Mouse (Mus musculus) heart, embryonic 11.5 days (tissue): Measurements from ENCODE around the gene Cst6. TPM values are rescaled to one million over a fixed set of nuclear protein-coding genes. Genes with fewer than 3 reads are reported as not detected.

Experiments
- ATAC-seq: fragments of 200-750 bp; cut with Nextera tagmentation; replicated peaks from 2 replicates; pipeline ENCODE4 v1.8.0; 2017; ENCODE audit warnings: moderate library complexity; ENCODE audit not compliant: insufficient number of reproducible peaks, low FRiP score, low TSS enrichment
- H3K27ac ChIP-seq: fragments of 300-500 bp; sonication (generic); 2 replicates; pipeline ENCODE4 v1.5.1; 2014; ENCODE audit warnings: mild to moderate bottlenecking, low read depth, low read length
- H3K27me3 ChIP-seq: fragments of 300-500 bp; sonication (generic); 2 replicates; pipeline ENCODE4 v1.6.1; 2014; ENCODE audit warnings: mild to moderate bottlenecking, low read length, mixed read lengths; ENCODE audit not compliant: control insufficient read depth, insufficient read depth
- H3K36me3 ChIP-seq: fragments of 300-500 bp; sonication (generic); 2 replicates; pipeline ENCODE4 v1.6.1; 2014; ENCODE audit warnings: mild to moderate bottlenecking, low read length, moderate library complexity, mixed read lengths; ENCODE audit not compliant: control insufficient read depth, insufficient read depth
- H3K4me1 ChIP-seq: fragments of 300-500 bp; sonication (generic); 2 replicates; pipeline ENCODE4 v1.6.1; 2014; ENCODE audit warnings: low read length; ENCODE audit not compliant: control insufficient read depth, insufficient read depth
- H3K4me2 ChIP-seq: fragments of 300-500 bp; sonication (generic); 2 replicates; pipeline ENCODE4 v1.6.1; 2014; ENCODE audit warnings: mild to moderate bottlenecking, moderate library complexity
- H3K4me3 ChIP-seq: fragments of 300-500 bp; sonication (generic); 2 replicates; pipeline ENCODE4 v1.5.1; 2014; ENCODE audit warnings: low read depth, low read length
- H3K9ac ChIP-seq: fragments of 300-500 bp; sonication (generic); 2 replicates; pipeline ENCODE4 v1.6.1; 2014; ENCODE audit warnings: mild to moderate bottlenecking, low read depth, low read length, moderate library complexity
- H3K9me3 ChIP-seq: fragments of 300-500 bp; sonication (generic); replicated peaks from 2 replicates; pipeline ENCODE4 v1.6.1; 2016; ENCODE audit warnings: low read length; ENCODE audit not compliant: control insufficient read depth
- WGBS: fragments of 180-500 bp; shearing (Covaris S2); extraction: QIAGEN DNeasy Blood & Tissue Kit; methylation state at CpG from one replicate; pipeline ENCODE4 v1.1.7; 2014; ENCODE audit not compliant: insufficient replicate concordance; 5-methylcytosine and 5-hydroxymethylcytosine counted together
- polyA plus RNA-seq: library from polyadenylated mRNA; unstranded; fragments of >200 nt; fragmentation: Nextera tagmentation; extraction: Ambion mirVana; gene quantifications from 2 replicates; pipeline ENCODE4 v1.2.1, GENCODE M21; 2014

Cst6 gene
- polyA plus RNA-seq, 1 experiment from 2014 or later, result 0.60 TPM

DNA sequence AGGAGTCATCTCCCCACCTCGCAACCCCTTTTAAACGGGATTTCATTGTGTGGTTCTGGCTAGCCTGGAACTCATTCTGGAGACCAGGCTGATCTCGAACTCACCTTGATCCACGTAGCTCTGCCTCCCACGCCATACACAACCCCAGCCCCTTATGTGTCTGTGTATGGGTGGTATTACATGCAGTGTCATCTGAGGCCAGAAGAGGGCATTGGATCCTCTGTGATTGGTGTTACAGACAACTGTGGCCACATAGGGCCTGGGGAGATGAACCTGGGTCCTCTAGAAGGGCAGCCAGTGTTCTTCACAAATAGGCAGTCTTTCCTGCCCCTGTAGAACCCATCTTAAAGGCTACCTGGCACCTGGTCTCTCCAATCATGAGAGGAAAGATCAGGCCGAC, 43.1 kb downstream of the Cst6 start:
- ATAC-seq, result no peak
- no peak overlapping the region for H3K9ac ChIP-seq
- WGBS, result 72% methylated on average over 6 of the region's 6 CpGs
- no peaks in the 10 kb centered on the region; the same call in 1 of the 2 replicates for H3K36me3 ChIP-seq
- no peaks in the 10 kb centered on the region for H3K9me3 ChIP-seq
- 0 out of 2 replicates have a peak, but pooled peaks cover 3% of the 10 kb centered on the region for H3K4me1 ChIP-seq
- H3K27me3 ChIP-seq, result peaks cover 16% of the 10 kb centered on the region
- no peak overlapping the region for H3K27ac ChIP-seq
- H3K4me2 ChIP-seq, result no peak overlapping the region
- H3K4me3 ChIP-seq, result no peak overlapping the region

DNA sequence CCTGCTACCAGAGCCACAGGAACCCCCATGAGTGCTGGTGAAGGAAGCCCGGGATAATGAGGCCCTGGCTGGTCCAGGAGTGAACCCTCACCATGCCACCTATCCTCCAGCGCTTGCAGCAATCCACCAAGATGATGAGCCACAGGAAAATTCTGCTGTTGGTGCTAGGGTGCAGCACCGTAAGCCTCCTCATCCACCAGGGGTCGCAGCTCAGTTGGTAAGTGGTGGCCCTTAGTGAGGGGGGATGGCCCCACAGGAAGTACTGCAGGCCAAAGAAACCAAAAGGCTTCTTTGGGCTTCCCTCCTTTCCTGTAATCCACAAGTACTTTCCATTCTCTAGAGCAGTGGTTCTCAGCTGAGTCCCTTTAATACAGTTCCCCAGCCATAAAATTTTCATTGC, 46.9 kb downstream of the Cst6 start:
- ATAC-seq, result no peak
- Histone ChIP-seq H3K4me2 (no peak overlapping the region), H3K4me3 (no peak overlapping the region), H3K27me3 (peaks cover 12% of the 10 kb centered on the region), H3K36me3 (no peaks in the 10 kb centered on the region; the same call in 1 of the 2 replicates), H3K27ac (no peak overlapping the region), H3K9ac (no peak overlapping the region), H3K9me3 (no peaks in the 10 kb centered on the region), H3K4me1 (peaks cover 9% of the 10 kb centered on the region; the same call in 1 of the 2 replicates)
- 13% methylated on average over 4 of the region's 4 CpGs for WGBS

DNA sequence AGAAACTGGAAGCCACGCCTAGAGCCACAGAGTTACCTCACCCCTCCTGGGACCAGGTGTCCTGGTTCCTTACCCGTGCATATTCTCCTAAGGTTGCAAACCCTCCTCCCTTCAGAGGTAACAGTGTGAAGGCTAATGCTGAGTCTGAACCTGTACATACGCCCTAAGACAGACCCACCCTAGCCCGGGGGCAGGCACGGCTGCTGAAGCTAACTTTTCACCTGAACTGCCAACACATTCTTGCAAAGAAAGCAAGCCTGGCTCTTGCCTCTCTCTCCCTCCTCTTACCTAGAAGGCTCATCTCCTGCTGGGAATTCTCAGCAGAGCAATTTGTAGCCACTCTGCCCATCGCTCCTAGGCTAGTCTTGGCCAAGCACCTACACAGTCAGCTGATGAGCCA, 48.8 kb downstream of the Cst6 start:
- Histone ChIP-seq H3K9ac (no peak overlapping the region), H3K9me3 (no peaks in the 10 kb centered on the region), H3K4me3 (no peak overlapping the region), H3K4me2 (no peak overlapping the region), H3K4me1 (peaks cover 14% of the 10 kb centered on the region), H3K36me3 (no peaks in the 10 kb centered on the region), H3K27me3 (0 out of 2 replicates have a peak, but pooled peaks cover 3% of the 10 kb centered on the region), H3K27ac (no peak overlapping the region)
- no peak for ATAC-seq
- WGBS, result 83% methylated on average over 6 of the region's 6 CpGs

DNA sequence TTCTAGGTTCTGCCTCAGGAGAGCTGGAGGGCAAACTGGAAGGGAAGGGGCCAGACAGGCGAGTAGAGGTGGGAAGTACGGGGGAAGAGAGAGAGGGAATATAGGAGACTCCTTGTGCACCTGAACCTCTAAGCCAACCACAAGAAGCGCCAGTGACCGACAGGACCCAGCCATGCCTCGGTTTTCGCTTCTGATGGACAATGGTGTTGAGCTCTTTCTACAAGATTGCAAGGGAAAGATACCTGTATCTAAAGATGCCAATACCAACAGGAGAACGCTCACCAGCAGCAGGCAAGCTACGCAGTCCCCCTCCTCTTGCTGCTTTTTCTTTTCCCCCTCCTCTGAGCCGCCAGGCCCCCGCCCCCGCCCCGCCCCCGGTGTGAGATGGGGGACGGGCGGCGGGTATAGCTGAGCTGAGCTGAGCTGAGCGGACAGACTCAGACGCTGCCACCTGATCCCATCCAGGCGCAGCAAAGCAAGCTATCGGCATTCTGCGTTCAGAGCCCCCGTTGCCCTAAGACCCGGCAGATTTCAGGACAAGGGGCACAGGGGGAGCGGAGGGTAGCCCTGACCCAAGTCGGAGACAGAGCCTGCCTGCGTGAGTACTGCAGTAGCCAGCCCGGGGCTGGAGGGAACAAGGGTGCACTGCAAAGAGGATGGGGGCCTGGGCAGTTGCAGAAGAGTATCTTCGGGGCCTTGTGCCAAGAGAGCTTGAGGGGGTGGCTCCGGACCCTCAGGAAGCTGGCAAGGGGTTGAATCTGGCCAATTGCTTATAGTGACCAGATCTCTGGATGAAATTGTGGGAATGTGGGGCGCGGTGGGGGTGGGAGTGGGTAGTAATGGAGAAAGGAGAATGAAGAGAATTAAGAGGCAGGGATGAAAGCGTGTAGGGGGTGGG, 51.2 kb downstream of the Cst6 start, which contains the start of gene Gal3st3:
Gal3st3 (plus strand) TSS at position 429 of the 898 bp plus-strand sequence.
- H3K27me3 ChIP-seq, result 0 out of 2 replicates have a peak, but pooled peaks cover 3% of the 10 kb centered on the region
- H3K27ac ChIP-seq, result no peak within 1 kb of the TSS
- H3K4me2 ChIP-seq, result peak within 1 kb of the TSS; percentile 61
- peak within 1 kb of the TSS; percentile 42 for H3K4me3 ChIP-seq
- H3K36me3 ChIP-seq, result peaks cover under 1% of the 10 kb centered on the region
- WGBS, result 7% methylated on average over 32 of the region's 32 CpGs
- H3K4me1 ChIP-seq, result peaks cover 22% of the 10 kb centered on the region
- ATAC-seq, result no peak
- no peaks in the 10 kb centered on the region for H3K9me3 ChIP-seq
- peak within 1 kb of the TSS; percentile 56 for H3K9ac ChIP-seq

DNA sequence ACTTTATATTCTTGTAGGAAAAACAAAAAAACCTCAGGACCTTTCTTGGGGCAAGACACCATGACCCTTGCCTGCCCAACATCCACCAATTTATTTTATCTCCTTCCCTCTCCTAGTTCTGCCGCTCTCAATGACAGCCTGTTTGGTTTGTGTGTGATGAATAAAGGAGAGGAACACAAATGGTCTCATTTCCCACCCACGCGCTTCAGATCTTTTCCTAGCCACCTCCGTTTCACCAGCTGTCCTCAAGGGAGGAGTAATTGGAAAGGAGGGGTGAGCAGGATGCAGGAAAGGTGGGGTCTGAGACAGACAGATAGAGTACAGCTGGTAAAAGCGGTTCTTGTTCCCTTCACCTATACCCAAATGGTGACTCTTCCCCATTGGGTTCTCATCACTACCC, 52.7 kb downstream of the Cst6 start:
- Histone ChIP-seq H3K9ac (no peak overlapping the region), H3K36me3 (peaks cover 12% of the 10 kb centered on the region), H3K4me2 (peak overlapping the region; percentile 76; the same call in 1 of the 2 replicates), H3K4me1 (peaks cover 22% of the 10 kb centered on the region), H3K27ac (no peak overlapping the region), H3K27me3 (0 out of 2 replicates have a peak, but pooled peaks cover 3% of the 10 kb centered on the region), H3K4me3 (no peak overlapping the region), H3K9me3 (no peaks in the 10 kb centered on the region)
- 62% methylated on average over 5 of the region's 5 CpGs for WGBS
- no peak for ATAC-seq

DNA sequence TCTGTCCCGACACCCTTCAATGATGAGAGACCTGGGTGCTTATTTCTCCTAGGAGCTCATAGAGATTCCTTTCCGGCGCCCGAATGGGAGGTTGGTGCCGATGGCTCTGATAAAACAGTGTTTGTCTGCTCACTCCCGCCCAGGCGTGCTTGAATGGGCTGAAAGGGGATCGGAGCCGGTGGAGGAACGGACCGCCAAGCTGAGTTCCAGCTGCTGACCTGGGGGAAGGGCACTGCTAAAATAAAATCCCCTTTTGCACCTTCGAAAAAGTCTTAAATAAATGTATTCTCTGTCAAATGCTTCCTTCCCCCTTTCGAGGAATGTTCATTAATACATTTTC, 53.7 kb downstream of the Cst6 start:
- Histone ChIP-seq H3K4me2 (peak overlapping the region; percentile 76), H3K36me3 (peaks cover 17% of the 10 kb centered on the region), H3K4me1 (peaks cover 22% of the 10 kb centered on the region), H3K27ac (peak overlapping the region; percentile 77), H3K4me3 (peak overlapping the region; percentile 95), H3K9ac (peak overlapping the region; percentile 85), H3K27me3 (0 out of 2 replicates have a peak, but pooled peaks cover 3% of the 10 kb centered on the region), H3K9me3 (no peaks in the 10 kb centered on the region)
- 4% methylated on average over 13 of the region's 13 CpGs for WGBS
- peak; percentile 54 for ATAC-seq

DNA sequence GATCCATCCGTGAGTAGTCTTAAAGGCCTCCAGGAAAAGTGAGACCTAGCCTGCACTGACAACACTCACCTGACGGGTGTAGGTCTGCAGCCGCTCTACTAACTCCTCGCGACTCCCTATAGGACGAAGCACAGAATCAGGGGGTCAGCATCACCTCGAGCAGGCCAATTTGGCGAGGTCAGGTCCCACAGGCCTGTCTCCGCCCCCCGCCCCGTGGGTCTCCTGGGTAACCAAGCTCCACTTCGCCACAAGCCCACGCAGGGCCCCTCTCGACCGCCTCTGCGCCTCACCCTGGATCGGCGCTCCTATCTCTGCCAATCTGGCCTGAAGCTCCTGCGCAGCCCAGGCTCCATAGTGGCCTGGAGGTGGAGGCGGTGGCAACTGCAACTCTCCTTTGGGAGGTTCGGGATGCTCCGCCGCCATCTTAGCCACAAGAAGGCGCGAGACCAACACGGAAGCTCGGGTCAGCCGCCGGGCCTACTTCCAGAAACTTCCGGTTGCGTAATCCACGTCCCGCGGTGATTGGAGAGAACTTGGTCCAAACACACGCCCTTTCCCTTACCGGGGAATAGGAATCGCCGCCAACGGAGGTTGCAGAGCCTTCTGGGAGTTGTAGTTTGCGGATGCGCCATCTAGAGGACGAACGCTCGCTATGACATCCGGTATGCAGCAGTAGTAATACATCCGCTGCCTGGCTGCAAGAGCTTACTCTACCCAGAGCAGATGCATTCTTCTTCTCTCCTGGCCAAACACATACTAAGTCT, 54.2 kb downstream of the Cst6 start, which contains the start of gene Sf3b2:
Sf3b2 (minus strand) TSS at position 484 of the 764 bp plus-strand sequence.
- Histone ChIP-seq H3K4me3 (peak within 1 kb of the TSS; percentile 95), H3K27me3 (0 out of 2 replicates have a peak, but pooled peaks cover 3% of the 10 kb centered on the region), H3K4me2 (peak within 1 kb of the TSS; percentile 76), H3K9me3 (no peaks in the 10 kb centered on the region), H3K9ac (peak within 1 kb of the TSS; percentile 91), H3K27ac (peak within 1 kb of the TSS; percentile 77), H3K36me3 (peaks cover 22% of the 10 kb centered on the region), H3K4me1 (peaks cover 22% of the 10 kb centered on the region)
- under 1% methylated on average over 46 of the region's 46 CpGs for WGBS
- ATAC-seq, result peak; percentile 89
